Mouse (Mus musculus): ENCODE measurements around the gene Sprr3.

DNA sequence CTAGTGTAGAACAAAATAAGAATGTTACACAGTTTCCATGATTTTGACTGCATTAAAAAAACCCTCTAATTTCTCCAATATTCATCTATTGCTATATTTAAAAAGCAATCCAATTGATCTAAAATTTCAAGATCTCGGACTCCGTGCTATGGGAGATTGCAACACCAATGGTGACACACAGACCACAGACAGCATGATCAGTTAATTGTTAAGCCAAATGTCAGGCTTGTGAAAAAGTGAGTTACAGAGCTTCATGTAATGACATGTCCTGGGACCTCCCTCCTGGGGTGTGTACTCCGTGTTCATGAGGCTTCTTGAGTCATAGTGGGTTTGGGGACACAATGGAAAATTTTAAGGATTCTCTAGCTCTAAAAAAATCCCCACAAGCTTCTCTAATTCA is 18.3 kb downstream of the Sprr3 start:
- TF ChIP-seq CTCF (IDR thresholded peaks at IDR 0.05; ENCODE audit: low read depth) (no peak), EP300 (IDR thresholded peaks at IDR 0.05; ENCODE audit: low read depth) (no peak)
